Mouse (Mus musculus): Measurements from ENCODE around the gene Ddx59. TPM values are rescaled to one million over a fixed set of nuclear protein-coding genes. Genes with fewer than 3 reads are reported as not detected.

Ddx59 gene
- polyA plus RNA-seq, 1 experiment from 2014 or later = 16.7 TPM

DNA sequence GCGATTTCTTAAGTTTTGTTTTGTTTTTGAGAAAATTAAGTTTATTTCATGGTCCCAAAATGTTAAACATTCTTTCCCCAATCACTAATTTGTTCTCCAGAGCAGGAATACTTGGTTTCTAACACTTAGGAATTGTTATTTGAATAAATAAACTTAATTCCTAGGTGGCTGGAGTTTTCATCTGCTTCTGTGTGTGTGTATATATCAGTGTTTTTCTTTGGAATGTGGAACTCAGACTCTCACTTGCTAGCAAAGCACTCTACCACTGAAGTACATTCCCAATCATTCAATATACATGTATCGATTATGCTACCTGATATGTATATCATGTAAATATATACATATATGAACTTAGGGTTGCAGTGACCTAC is 670 bp downstream of the Ddx59 start:
- ATAC-seq = no peak
- peak overlapping the region; percentile 59 for H3K4me2 ChIP-seq (replicated peaks)
- H3K4me3 ChIP-seq (replicated peaks) = peak overlapping the region; percentile 67
- H3K9me3 ChIP-seq = no peaks in the 10 kb centered on the region
- WGBS = 43% methylated on average over 2 of the region's 2 CpGs
- peaks cover 15% of the 10 kb centered on the region for H3K4me1 ChIP-seq (replicated peaks)
- peaks cover 10% of the 10 kb centered on the region for H3K36me3 ChIP-seq
- H3K27ac ChIP-seq = no peak overlapping the region
- no peaks in the 10 kb centered on the region for H3K27me3 ChIP-seq
- peak overlapping the region; percentile 32; the same call in 1 of the 2 replicates for H3K9ac ChIP-seq (replicated peaks)

DNA sequence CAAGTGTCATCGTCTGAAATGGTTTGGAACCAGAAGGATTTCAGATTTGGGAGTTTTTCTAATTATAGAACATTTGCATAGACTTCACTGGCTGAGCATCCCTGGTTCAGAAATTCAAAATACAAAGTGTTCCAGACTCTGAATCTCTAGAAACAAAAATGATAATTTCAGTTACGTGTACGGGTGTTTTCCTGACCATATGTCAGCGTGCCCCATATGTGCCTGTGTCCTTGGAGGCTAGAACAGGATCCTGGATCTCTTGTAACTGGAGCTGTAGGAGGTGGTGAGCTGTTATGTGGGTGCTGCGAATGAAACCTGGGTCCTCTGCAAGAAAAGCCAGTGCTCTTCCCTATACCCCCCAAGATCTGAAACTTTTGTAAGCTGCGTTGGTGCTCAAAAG is 3.3 kb downstream of the Ddx59 start:
- H3K4me1 ChIP-seq (replicated peaks) = peaks cover 15% of the 10 kb centered on the region
- H3K27ac ChIP-seq = no peak overlapping the region
- H3K9me3 ChIP-seq = no peaks in the 10 kb centered on the region
- no peak overlapping the region for H3K4me3 ChIP-seq (replicated peaks)
- H3K9ac ChIP-seq (replicated peaks) = no peak overlapping the region
- no peak overlapping the region for H3K4me2 ChIP-seq (replicated peaks)
- peaks cover 26% of the 10 kb centered on the region for H3K36me3 ChIP-seq
- H3K27me3 ChIP-seq = no peaks in the 10 kb centered on the region
- no peak for ATAC-seq
- 96% methylated on average over 6 of the region's 6 CpGs for WGBS

DNA sequence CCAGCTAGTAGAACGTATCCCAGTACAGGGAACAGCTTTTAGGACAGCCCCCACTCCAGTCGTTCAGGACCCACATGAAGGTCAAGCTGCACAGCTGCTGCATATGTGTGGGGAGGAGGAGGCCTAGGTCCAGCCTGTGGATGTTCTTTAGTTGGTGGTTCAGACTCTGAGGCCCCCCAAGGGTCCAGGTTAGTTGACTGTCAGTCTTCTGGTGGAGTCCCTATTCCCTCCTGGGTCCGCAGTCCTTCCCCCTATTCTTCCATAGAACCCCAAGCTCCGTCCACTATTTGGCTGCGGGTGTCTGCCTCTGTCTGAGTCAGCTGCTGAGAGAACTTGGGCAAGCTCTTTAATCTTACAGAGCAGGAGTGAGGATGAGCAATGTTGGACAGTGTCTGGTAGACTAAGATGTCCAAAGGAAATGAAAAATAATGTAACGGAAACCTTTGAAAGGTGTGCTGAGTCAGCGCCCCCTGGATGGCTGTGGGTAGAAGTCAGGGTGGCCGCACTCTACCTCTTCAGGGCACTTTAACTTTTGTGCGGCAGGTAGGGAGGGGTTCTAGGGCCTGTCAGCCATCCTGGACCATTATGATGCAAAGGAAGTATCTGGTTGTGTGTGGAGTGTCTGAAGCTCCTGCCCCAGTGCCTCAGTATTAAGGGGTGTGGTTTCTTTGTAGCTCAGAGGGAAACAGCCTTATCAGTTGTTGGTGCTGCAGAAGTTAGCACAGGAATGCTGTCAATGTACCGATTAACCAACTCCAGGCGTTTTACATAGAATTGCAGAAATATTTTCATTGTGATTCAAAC is 12.3 kb downstream of the Ddx59 start:
- ATAC-seq = no peak
- WGBS = 83% methylated on average over 11 of the region's 11 CpGs

DNA sequence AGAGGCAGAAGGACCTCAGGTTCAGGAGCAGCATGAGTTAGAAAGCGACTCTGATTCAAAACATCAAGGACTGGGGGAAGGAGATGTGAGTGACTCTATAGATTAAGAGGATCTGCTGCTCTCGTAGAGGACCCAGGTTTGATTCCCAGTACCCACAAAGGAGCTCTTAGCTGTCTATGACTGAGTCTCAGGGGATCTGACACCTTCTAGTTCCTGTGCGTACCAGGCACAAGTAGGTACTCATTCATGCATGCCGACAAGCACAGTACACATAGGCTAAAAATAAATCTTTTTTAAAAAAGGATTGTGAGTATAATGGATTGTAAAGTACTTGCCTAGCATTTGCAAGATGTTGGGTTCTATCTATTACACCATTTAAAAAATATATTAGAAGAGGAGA is 13.9 kb downstream of the Ddx59 start:
- no peak for ATAC-seq
- Histone ChIP-seq H3K9me3 (no peaks in the 10 kb centered on the region), H3K36me3 (peaks cover 8% of the 10 kb centered on the region), H3K4me1 (replicated peaks) (no peaks in the 10 kb centered on the region), H3K9ac (replicated peaks) (no peak overlapping the region), H3K4me3 (replicated peaks) (no peak overlapping the region), H3K27ac (no peak overlapping the region), H3K27me3 (no peaks in the 10 kb centered on the region), H3K4me2 (replicated peaks) (no peak overlapping the region)
- 89% methylated on average over 4 of the region's 4 CpGs for WGBS

More for the DNA sequence above, 12.3 kb downstream of the Ddx59 start:
- H3K4me2 ChIP-seq (replicated peaks) = no peak overlapping the region
- H3K36me3 ChIP-seq = peaks cover 10% of the 10 kb centered on the region; the same call in 1 of the 2 replicates
- no peaks in the 10 kb centered on the region for H3K9me3 ChIP-seq
- H3K27ac ChIP-seq = no peak overlapping the region
- H3K9ac ChIP-seq (replicated peaks) = no peak overlapping the region
- H3K4me1 ChIP-seq (replicated peaks) = no peaks in the 10 kb centered on the region
- no peak overlapping the region for H3K4me3 ChIP-seq (replicated peaks)
- H3K27me3 ChIP-seq = no peaks in the 10 kb centered on the region

DNA sequence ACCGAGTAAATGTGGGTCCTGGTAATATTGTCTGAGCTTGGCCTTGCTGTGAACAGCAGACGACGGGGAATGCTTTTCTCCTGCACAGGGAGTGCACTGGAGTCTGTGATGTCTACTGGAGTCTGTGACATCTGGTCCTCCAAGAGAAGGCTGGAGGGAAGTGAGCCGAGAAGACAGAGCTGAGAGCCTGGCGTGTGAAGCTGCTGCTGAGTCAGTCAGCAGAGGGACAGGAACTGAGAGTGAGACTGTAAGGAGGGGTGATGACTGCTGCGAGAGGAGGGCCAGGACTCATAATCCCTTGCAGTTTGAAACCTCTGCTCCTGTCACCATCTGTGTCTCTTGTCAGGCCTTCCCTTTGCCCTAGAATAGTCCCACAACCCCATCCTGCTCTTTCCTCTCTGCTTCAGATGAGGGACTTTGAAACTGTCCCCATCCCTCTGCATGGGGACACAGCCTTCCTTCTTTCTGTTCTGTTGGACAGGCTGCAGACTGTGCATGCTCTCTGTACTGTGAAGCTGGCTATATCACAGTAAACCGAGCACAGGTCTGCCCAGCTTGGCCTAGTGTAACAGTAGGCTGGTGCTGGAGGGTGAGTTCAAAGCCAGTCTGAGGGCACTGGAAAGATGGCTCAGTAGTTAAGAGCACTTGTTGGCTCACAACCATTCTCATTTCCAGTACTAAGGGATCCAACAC is 15.2 kb downstream of the Ddx59 start:
- Histone ChIP-seq H3K27me3 (no peaks in the 10 kb centered on the region), H3K9me3 (no peaks in the 10 kb centered on the region), H3K36me3 (peaks cover 13% of the 10 kb centered on the region), H3K9ac (replicated peaks) (no peak overlapping the region), H3K4me2 (replicated peaks) (no peak overlapping the region), H3K4me1 (replicated peaks) (no peaks in the 10 kb centered on the region), H3K4me3 (replicated peaks) (no peak overlapping the region), H3K27ac (no peak overlapping the region)
- 82% methylated on average over 7 of the region's 7 CpGs for WGBS
- ATAC-seq = no peak

DNA sequence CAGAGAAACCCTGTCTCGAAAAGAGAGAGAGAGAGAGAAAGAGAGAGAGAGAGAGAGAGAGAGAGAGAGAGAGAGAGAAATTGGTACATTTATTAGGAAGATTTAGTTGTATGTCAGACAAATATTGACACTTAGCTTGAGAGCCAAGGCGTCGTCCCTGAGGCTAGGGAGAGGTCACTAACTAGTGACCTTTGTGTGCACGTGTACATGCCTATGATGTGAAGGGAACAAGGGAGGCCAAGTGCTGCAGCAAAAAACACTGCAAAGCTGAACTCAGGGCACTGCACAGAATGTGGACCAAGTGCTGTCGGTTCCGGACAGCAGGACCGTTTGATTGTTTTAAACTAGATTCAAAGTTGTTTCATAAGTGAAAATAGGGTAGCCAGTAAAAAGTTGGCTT is 25.7 kb downstream of the Ddx59 start:
- no peak overlapping the region for H3K4me2 ChIP-seq (replicated peaks)
- H3K27me3 ChIP-seq = no peaks in the 10 kb centered on the region
- peaks cover 11% of the 10 kb centered on the region for H3K36me3 ChIP-seq
- 86% methylated on average over 7 of the region's 7 CpGs for WGBS
- no peak for ATAC-seq
- H3K9ac ChIP-seq (replicated peaks) = no peak overlapping the region
- no peak overlapping the region for H3K27ac ChIP-seq
- H3K4me3 ChIP-seq (replicated peaks) = no peak overlapping the region
- H3K9me3 ChIP-seq = no peaks in the 10 kb centered on the region
- H3K4me1 ChIP-seq (replicated peaks) = no peaks in the 10 kb centered on the region

DNA sequence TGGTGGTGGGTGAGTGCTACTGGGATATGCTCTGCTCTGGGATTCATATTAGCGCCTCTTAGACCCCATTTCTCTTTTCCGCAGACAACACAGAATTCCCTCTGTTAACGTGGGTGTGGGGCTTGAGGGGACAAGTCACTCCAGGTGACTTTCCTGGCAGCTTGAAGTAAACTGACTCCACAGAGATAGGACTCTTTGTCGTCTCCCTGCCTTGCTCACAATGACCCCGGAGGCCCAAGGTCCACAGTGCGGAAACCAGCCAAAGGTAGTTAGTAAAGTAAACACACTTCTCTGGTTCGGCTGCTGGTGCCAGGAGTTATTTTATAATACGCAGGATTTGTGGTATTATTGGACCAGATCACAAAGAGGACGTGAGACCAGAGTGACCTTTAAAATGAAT is 27.7 kb downstream of the Ddx59 start:
- H3K4me2 ChIP-seq (replicated peaks) = no peak overlapping the region
- H3K27me3 ChIP-seq = no peaks in the 10 kb centered on the region
- no peak overlapping the region for H3K27ac ChIP-seq
- no peak overlapping the region for H3K9ac ChIP-seq (replicated peaks)
- H3K4me3 ChIP-seq (replicated peaks) = no peak overlapping the region
- no peaks in the 10 kb centered on the region for H3K9me3 ChIP-seq
- H3K4me1 ChIP-seq (replicated peaks) = no peaks in the 10 kb centered on the region
- 79% methylated on average over 9 of the region's 9 CpGs for WGBS
- H3K36me3 ChIP-seq = peaks cover 8% of the 10 kb centered on the region; the same call in 1 of the 2 replicates
- no peak for ATAC-seq

DNA sequence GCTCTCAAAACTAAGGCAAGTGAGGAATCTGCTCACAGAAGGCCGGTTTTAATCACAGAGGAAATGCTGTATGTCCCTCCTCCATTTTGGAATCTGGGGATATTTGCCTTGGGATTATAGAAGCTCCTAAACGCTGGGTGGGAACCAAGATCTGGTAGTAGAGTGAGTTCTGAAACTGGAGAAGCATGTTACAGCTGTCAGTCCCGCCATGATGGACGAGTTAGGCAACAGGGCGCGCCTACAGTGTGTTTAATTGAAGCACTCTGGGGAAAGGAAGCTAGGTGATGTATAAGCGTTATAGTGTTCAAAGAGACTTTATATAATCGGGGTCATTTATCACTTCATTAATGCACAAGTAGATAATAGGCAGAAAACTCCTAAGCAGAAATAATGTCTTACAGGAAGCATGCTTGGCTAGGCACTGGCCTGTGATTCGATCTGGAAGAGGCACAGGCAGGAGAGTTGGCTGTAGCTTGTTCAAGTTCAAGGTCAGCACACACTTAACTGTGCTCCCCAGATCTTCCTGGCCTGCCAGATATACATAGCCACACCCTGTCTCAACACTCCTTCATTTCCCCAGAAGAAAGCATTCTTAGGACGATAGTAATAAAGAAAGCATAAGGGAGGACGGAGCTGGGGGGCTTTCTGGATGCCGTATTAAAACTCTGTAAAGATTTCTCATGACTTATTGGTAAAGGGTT is 29.6 kb downstream of the Ddx59 start:
- WGBS = 91% methylated on average over 12 of the region's 12 CpGs

DNA sequence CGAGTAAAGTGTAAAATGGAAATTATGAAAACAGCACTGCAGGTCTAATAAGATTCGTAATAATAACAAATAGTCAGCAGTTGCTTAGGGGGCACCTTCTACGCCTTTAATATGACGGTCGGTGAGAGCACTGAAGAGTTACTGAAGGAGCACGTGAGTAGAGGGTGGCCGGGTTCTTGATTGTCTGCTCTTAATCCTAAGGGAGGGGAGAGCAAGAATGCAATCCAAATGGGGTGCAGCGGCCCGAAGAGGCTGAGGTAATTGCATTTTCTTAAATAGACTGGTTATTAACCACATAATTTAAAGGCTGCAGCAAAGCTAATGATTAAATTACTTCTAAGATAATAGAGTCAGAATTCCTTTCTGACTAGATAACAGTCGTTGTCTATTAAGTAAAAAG is 31.9 kb downstream of the Ddx59 start:
- no peak overlapping the region for H3K9ac ChIP-seq (replicated peaks)
- ATAC-seq = no peak
- no peak overlapping the region for H3K4me3 ChIP-seq (replicated peaks)
- no peak overlapping the region for H3K27ac ChIP-seq
- 55% methylated on average over 10 of the region's 10 CpGs for WGBS
- H3K4me2 ChIP-seq (replicated peaks) = no peak overlapping the region
- no peaks in the 10 kb centered on the region for H3K27me3 ChIP-seq
- H3K4me1 ChIP-seq (replicated peaks) = no peaks in the 10 kb centered on the region
- H3K36me3 ChIP-seq = no peaks in the 10 kb centered on the region
- H3K9me3 ChIP-seq = no peaks in the 10 kb centered on the region

More for the DNA sequence above, 29.6 kb downstream of the Ddx59 start:
- no peaks in the 10 kb centered on the region for H3K27me3 ChIP-seq
- H3K4me3 ChIP-seq (replicated peaks) = no peak overlapping the region
- no peak overlapping the region for H3K4me2 ChIP-seq (replicated peaks)
- H3K27ac ChIP-seq = no peak overlapping the region
- peaks cover 6% of the 10 kb centered on the region; the same call in 1 of the 2 replicates for H3K36me3 ChIP-seq
- H3K9me3 ChIP-seq = no peaks in the 10 kb centered on the region
- no peaks in the 10 kb centered on the region for H3K4me1 ChIP-seq (replicated peaks)
- no peak overlapping the region for H3K9ac ChIP-seq (replicated peaks)
- ATAC-seq = no peak

DNA sequence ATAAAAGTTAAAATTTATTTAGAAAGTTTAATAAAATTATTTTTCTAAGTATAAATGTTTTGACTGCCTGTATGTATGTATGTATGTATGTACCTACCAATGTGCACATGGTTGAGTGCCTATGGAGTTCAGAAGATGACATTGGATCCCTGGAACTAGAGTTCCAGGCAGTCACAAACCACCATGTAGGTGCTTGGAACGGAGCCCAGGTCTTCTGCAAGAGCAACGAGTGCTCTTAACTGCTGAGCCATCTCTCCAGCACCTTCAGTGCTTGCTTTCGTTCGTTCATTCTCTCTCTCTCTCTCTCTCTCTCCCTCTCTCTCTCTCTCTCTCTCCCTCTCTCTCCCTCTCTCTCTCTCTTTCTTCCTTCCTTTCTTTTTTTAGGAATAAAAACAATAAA is 32.3 kb downstream of the Ddx59 start:
- Histone ChIP-seq H3K4me3 (replicated peaks) (no peak overlapping the region), H3K27me3 (no peaks in the 10 kb centered on the region), H3K9ac (replicated peaks) (no peak overlapping the region), H3K4me1 (replicated peaks) (no peaks in the 10 kb centered on the region), H3K9me3 (no peaks in the 10 kb centered on the region), H3K27ac (no peak overlapping the region), H3K4me2 (replicated peaks) (no peak overlapping the region), H3K36me3 (no peaks in the 10 kb centered on the region)
- 79% methylated on average over 4 of the region's 4 CpGs for WGBS
- ATAC-seq = no peak

DNA sequence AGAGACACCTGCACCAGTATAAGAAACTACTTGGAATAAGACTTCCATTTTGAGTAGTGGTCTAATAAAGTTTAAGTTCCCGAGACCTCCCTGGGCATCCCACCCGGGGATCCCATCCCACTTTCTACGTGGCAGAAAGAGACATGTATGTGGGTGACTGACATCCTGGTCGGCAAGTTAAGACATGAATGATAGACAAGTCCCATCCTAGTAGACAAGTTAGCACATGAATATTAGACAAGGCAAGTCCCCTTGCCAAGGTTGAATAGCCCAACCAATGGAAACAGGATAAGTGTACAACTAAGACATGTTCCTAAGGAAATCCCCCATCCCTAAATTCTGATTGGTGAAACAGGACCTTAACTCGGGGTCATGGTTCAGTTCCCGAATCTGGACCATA is 34.5 kb downstream of the Ddx59 start:
- no peaks in the 10 kb centered on the region for H3K36me3 ChIP-seq
- H3K4me3 ChIP-seq (replicated peaks) = no peak overlapping the region
- H3K27me3 ChIP-seq = no peaks in the 10 kb centered on the region
- H3K4me2 ChIP-seq (replicated peaks) = no peak overlapping the region
- no peak overlapping the region for H3K27ac ChIP-seq
- ATAC-seq = no peak
- no peaks in the 10 kb centered on the region for H3K9me3 ChIP-seq
- no peaks in the 10 kb centered on the region for H3K4me1 ChIP-seq (replicated peaks)
- 92% methylated on average over 6 of the region's 6 CpGs for WGBS
- no peak overlapping the region for H3K9ac ChIP-seq (replicated peaks)

DNA sequence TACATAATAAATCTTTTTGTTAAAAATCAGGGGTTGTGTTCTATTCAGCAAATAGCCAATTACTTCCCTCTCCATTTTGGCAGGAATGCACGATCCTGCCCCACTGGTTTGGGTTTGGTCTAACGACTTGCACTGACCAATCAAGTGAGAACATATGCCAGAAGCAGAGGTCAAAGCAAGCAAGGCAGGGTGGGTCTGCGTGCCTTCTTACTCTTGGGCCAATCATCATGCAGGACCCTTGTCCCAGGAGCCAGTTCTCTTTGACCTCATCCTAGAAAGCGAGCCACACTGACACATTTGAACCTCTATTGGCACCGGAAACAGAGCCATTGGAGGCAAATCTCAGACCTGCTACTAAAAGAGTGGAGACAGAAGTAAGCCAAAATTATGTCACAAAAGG is 35.1 kb downstream of the Ddx59 start:
- no peak for ATAC-seq
- H3K4me3 ChIP-seq (replicated peaks) = no peak overlapping the region
- H3K27ac ChIP-seq = no peak overlapping the region
- H3K4me1 ChIP-seq (replicated peaks) = no peaks in the 10 kb centered on the region
- whole genome bisulfite sequencing = 87% methylated on average over 5 of the region's 5 CpGs
- H3K9ac ChIP-seq (replicated peaks) = no peak overlapping the region
- no peak overlapping the region for H3K4me2 ChIP-seq (replicated peaks)
- H3K27me3 ChIP-seq = no peaks in the 10 kb centered on the region
- no peaks in the 10 kb centered on the region for H3K9me3 ChIP-seq
- no peaks in the 10 kb centered on the region for H3K36me3 ChIP-seq

All from midbrain, embryonic 13.5 days (tissue).